Mouse (Mus musculus): ENCODE results near the gene Map3k13.

GRCm38 (mm10) chr16:21852374-21852773 lies 58.2 kb downstream of the Map3k13 start:
- TF ChIP-seq POLR2A (IDR thresholded peaks at IDR 0.05; ENCODE audit: insufficient read depth, low read depth, low read length) (no peak), EP300 (IDR thresholded peaks at IDR 0.05; ENCODE audit: insufficient read depth, low read depth, low read length) (no peak), CTCF (IDR thresholded peaks at IDR 0.05) (no peak)
